19 mouse cellular contexts compared by ENCODE assay signal in genomic region chr5:149716329-149716690, GRCm38 (mm10). TPM values are rescaled to one million over a fixed set of nuclear protein-coding genes. Genes with fewer than 3 reads are reported as not detected.
DNase-seq lines count a peak whose midpoint lies in the region; ATAC-seq and TF ChIP-seq lines count a peak whose summit lies in the region.
"Had no signal": no experiment of that assay in that cellular context is flagged by ENCODE, and none has a peak within 500 bp of the region (broad histone marks: within the 10 kb centered on the region; RNA-seq: fewer than 3 reads in every experiment).

No protein-coding gene starts in this region.

- no peaks in the 10 kb centered on the region for H3K27me3 ChIP-seq in forebrain, embryonic 14.5 days (replicated peaks; ENCODE audit: control insufficient read depth, insufficient read depth, low read length)
- H3K27me3 ChIP-seq in forebrain, embryonic 12.5 days = no peaks in the 10 kb centered on the region
- H3K27me3 ChIP-seq in forebrain, embryonic 16.5 days (replicated peaks; ENCODE audit: control insufficient read depth, insufficient read depth, low read length) = no peaks in the 10 kb centered on the region
- no peaks in the 10 kb centered on the region for H3K27me3 ChIP-seq in limb, embryonic 14.5 days (ENCODE audit: control insufficient read depth, insufficient read depth, low read length)
- H3K27me3 ChIP-seq in midbrain, embryonic 13.5 days = no peaks in the 10 kb centered on the region
- H3K27me3 ChIP-seq: embryonic facial prominence, embryonic 12.5 days; heart, embryonic 15.5 days; intestine, embryonic 15.5 days had no signal

- no peaks in the 10 kb centered on the region for H3K36me3 ChIP-seq in forebrain, embryonic 14.5 days (ENCODE audit: control insufficient read depth, insufficient read depth, low read length)
- no peaks in the 10 kb centered on the region; the same call in 1 of the 2 replicates for H3K36me3 ChIP-seq in forebrain, embryonic 12.5 days (replicated peaks)
- no peaks in the 10 kb centered on the region for H3K36me3 ChIP-seq in forebrain, embryonic 16.5 days (ENCODE audit: control insufficient read depth, insufficient read depth)
- H3K36me3 ChIP-seq in limb, embryonic 14.5 days (ENCODE audit: control insufficient read depth, insufficient read depth, low read length) = no peaks in the 10 kb centered on the region
- H3K36me3 ChIP-seq in midbrain, embryonic 13.5 days = no peaks in the 10 kb centered on the region
- H3K36me3 ChIP-seq: embryonic facial prominence, embryonic 12.5 days; heart, embryonic 15.5 days; intestine, embryonic 15.5 days had no signal

- no peak overlapping the region for H3K27ac ChIP-seq in forebrain, embryonic 14.5 days (ENCODE audit: low read depth, low read length)
- H3K27ac ChIP-seq in forebrain, embryonic 12.5 days = no peak overlapping the region
- no peak overlapping the region for H3K27ac ChIP-seq in forebrain, embryonic 16.5 days (ENCODE audit: low read length)
- H3K27ac ChIP-seq in limb, embryonic 14.5 days (replicated peaks; ENCODE audit: low read depth, low read length) = no peak overlapping the region
- H3K27ac ChIP-seq in midbrain, embryonic 13.5 days = no peak overlapping the region
- H3K27ac ChIP-seq: embryonic facial prominence, embryonic 12.5 days; heart, adult 2 months; heart, embryonic 15.5 days; hindbrain, embryonic 14.5 days; intestine, embryonic 15.5 days had no signal

- H3K9ac ChIP-seq in forebrain, embryonic 14.5 days (ENCODE audit: low read length) = no peak overlapping the region
- no peak overlapping the region for H3K9ac ChIP-seq in forebrain, embryonic 12.5 days
- no peak overlapping the region for H3K9ac ChIP-seq in forebrain, embryonic 16.5 days (replicated peaks; ENCODE audit: low read depth, low read length)
- H3K9ac ChIP-seq in limb, embryonic 14.5 days (ENCODE audit: low read depth, low read length, severe bottlenecking) = no peak overlapping the region
- no peak overlapping the region for H3K9ac ChIP-seq in midbrain, embryonic 13.5 days (replicated peaks)
- H3K9ac ChIP-seq: embryonic facial prominence, embryonic 12.5 days; heart, embryonic 15.5 days; hindbrain, embryonic 14.5 days; intestine, embryonic 15.5 days had no signal

- no peak overlapping the region for H3K4me2 ChIP-seq in forebrain, embryonic 14.5 days (ENCODE audit: low read length)
- no peak overlapping the region for H3K4me2 ChIP-seq in forebrain, embryonic 12.5 days
- H3K4me2 ChIP-seq in forebrain, embryonic 16.5 days (ENCODE audit: low read length) = no peak overlapping the region
- H3K4me2 ChIP-seq in limb, embryonic 14.5 days (replicated peaks; ENCODE audit: low read depth, low read length, severe bottlenecking) = no peak overlapping the region
- no peak overlapping the region for H3K4me2 ChIP-seq in midbrain, embryonic 13.5 days (replicated peaks)
- H3K4me2 ChIP-seq: heart, embryonic 11.5 days; heart, embryonic 15.5 days; intestine, embryonic 15.5 days had no signal

- no peaks in the 10 kb centered on the region for H3K9me3 ChIP-seq in forebrain, embryonic 14.5 days (replicated peaks; ENCODE audit: control insufficient read depth, low read length)
- H3K9me3 ChIP-seq in forebrain, embryonic 12.5 days = no peaks in the 10 kb centered on the region
- H3K9me3 ChIP-seq in forebrain, embryonic 16.5 days (ENCODE audit: control insufficient read depth, low read length) = no peaks in the 10 kb centered on the region
- H3K9me3 ChIP-seq in limb, embryonic 14.5 days (ENCODE audit: control insufficient read depth, low read length) = no peaks in the 10 kb centered on the region
- H3K9me3 ChIP-seq in midbrain, embryonic 13.5 days = peaks cover 3% of the 10 kb centered on the region; the same call in 1 of the 2 replicates
- H3K9me3 ChIP-seq: embryonic facial prominence, embryonic 12.5 days; heart, embryonic 15.5 days; intestine, embryonic 15.5 days had no signal

- TF ChIP-seq POLR2A in limb, embryonic 14.5 days (IDR thresholded peaks at IDR 0.05; ENCODE audit: borderline replicate concordance, extremely low read depth, insufficient read depth, insufficient read length) = no peak

- WGBS in forebrain, embryonic 14.5 days = 28% methylated on average over 3 of the region's 3 CpGs
- WGBS in forebrain, embryonic 12.5 days = 53% methylated on average over 3 of the region's 3 CpGs
- WGBS in forebrain, embryonic 16.5 days = 26% methylated on average over 3 of the region's 3 CpGs
- 22% methylated on average over 3 of the region's 3 CpGs for WGBS in limb, embryonic 14.5 days
- 76% methylated on average over 3 of the region's 3 CpGs for WGBS in midbrain, embryonic 13.5 days

- ATAC-seq in forebrain, embryonic 14.5 days = peak; percentile 33
- ATAC-seq in forebrain, embryonic 12.5 days (ENCODE audit: low FRiP score) = no peak
- peak; percentile 37 for ATAC-seq in forebrain, embryonic 16.5 days
- peak; percentile 35; the same call in 1 of the 2 replicates for ATAC-seq in limb, embryonic 14.5 days (ENCODE audit: low FRiP score, low read depth)
- no peak for ATAC-seq in midbrain, embryonic 13.5 days
- ATAC-seq: intestine, embryonic 15.5 days had no signal

- peak; percentile 60 for DNase-seq in forebrain, embryonic 14.5 days (ENCODE audit: low spot score)
- peak; percentile 19 for DNase-seq in retina, postnatal 1 day
- DNase-seq in retina, embryonic 14.5 days (ENCODE audit: low spot score) = no peak
- no peak for DNase-seq in limb, embryonic 14.5 days (ENCODE audit: low spot score)
- DNase-seq in layer of hippocampus, adult 9-10 months (ENCODE audit: low spot score) = no peak
- DNase-seq: adrenal gland, postnatal 10 days; cerebellum, adult 2 months; gastrocnemius, postnatal 10 days; heart, adult 2 months; heart, postnatal 14 days; kidney, adult 2 months had no signal

- H3K4me1 ChIP-seq in forebrain, embryonic 14.5 days (ENCODE audit: control insufficient read depth, insufficient read depth, low read length) = peaks cover 12% of the 10 kb centered on the region; the same call in 1 of the 2 replicates
- peaks cover 21% of the 10 kb centered on the region for H3K4me1 ChIP-seq in forebrain, embryonic 12.5 days
- H3K4me1 ChIP-seq in forebrain, embryonic 16.5 days (replicated peaks; ENCODE audit: control insufficient read depth, insufficient read depth, low read length) = peaks cover 12% of the 10 kb centered on the region
- H3K4me1 ChIP-seq in limb, embryonic 14.5 days (ENCODE audit: control insufficient read depth, insufficient read depth, low read length) = peaks cover 9% of the 10 kb centered on the region
- peaks cover 38% of the 10 kb centered on the region for H3K4me1 ChIP-seq in midbrain, embryonic 13.5 days (replicated peaks)
- H3K4me1 ChIP-seq: intestine, embryonic 15.5 days had no signal

- H3K4me3 ChIP-seq in forebrain, embryonic 14.5 days (ENCODE audit: low read depth, low read length) = no peak overlapping the region
- no peak overlapping the region for H3K4me3 ChIP-seq in forebrain, embryonic 12.5 days (replicated peaks)
- no peak overlapping the region for H3K4me3 ChIP-seq in forebrain, embryonic 16.5 days (replicated peaks; ENCODE audit: low read length)
- H3K4me3 ChIP-seq in limb, embryonic 14.5 days (replicated peaks; ENCODE audit: low read length) = no peak overlapping the region
- H3K4me3 ChIP-seq in midbrain, embryonic 13.5 days (replicated peaks) = no peak overlapping the region
- H3K4me3 ChIP-seq: embryonic facial prominence, embryonic 12.5 days; heart, adult 2 months; heart, embryonic 15.5 days; intestine, embryonic 15.5 days had no signal

RNA-seq across cellular contexts. Expression of gene B3glct, which starts 38.3 kb away (rescaled TPM):
- 16.1 and 17.1 TPM in 2 replicates for polyA plus RNA-seq in forebrain, embryonic 14.5 days (2014; fragmentation: Nextera tagmentation; extraction: Ambion mirVana)
- polyA plus RNA-seq in forebrain, embryonic 12.5 days (2016; fragmentation: Nextera tagmentation; extraction: Ambion mirVana) = 16.4 TPM in 2 replicates
- 13.4 and 14.4 TPM in 2 replicates for polyA plus RNA-seq in forebrain, embryonic 16.5 days (2015; fragmentation: Nextera tagmentation; extraction: Ambion mirVana)
- polyA plus RNA-seq in limb, embryonic 14.5 days (2012; rRNA removed) = 20.0 and 20.4 TPM in 2 replicates
- polyA plus RNA-seq in limb, embryonic 14.5 days (2014; fragmentation: Nextera tagmentation; extraction: Ambion mirVana) = 15.4 and 16.4 TPM in 2 replicates
- polyA plus RNA-seq in midbrain, embryonic 13.5 days (2015; fragmentation: Nextera tagmentation; extraction: Ambion mirVana) = 13.6 and 13.9 TPM in 2 replicates

Comparison
In these comparisons a context has a peak if more than half of its experiments do, and no peak if none do; other contexts are left out.
1. ATAC-seq: peak in forebrain, embryonic 14.5 days (single experiment), forebrain, embryonic 16.5 days (single experiment) and limb, embryonic 14.5 days (single experiment); none in forebrain, embryonic 12.5 days (single experiment) and midbrain, embryonic 13.5 days (single experiment).
2. DNase-seq: peak in forebrain, embryonic 14.5 days (single experiment) and retina, postnatal 1 day (single experiment); none in retina, embryonic 14.5 days (single experiment), limb, embryonic 14.5 days (single experiment) and layer of hippocampus, adult 9-10 months (single experiment).